Comparison of ENCODE assay signal across 10 mouse cellular contexts in the genomic region with DNA sequence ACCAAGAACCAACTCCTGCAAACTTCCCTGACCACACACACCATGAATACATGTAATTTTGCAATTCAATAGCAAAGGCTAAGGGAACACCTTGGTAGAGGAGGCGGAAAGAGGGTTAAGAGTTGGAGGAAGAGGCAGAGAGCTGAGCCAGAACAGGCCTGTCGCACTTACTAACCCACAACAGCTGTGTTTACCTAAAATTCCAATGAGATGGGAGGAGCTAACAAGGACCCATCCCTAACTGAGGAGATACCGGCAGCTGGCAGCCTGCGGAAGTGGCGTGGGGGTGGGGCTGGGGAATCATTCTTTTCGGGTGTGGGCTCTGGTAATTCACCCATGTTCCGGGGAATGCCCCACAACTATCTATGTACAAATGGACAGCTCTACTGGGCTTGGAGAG. TPM values are rescaled to one million over a fixed set of nuclear protein-coding genes. Genes with fewer than 3 reads are reported as not detected.
DNase-seq lines count a peak whose midpoint lies in the region; ATAC-seq and TF ChIP-seq lines count a peak whose summit lies in the region.
"Had no signal": no experiment of that assay in that cellular context is flagged by ENCODE, and none has a peak within 500 bp of the region (broad histone marks: within the 10 kb centered on the region; RNA-seq: fewer than 3 reads in every experiment).

No protein-coding gene starts in this region.

- H3K4me2 ChIP-seq in kidney, embryonic 14.5 days (replicated peaks; ENCODE audit: low read depth, low read length) = no peak overlapping the region
- no peak overlapping the region for H3K4me2 ChIP-seq in forebrain, postnatal 0 days (ENCODE audit: low read depth)
- peak overlapping the region; percentile 17; the same call in 1 of the 2 replicates for H3K4me2 ChIP-seq in lung, postnatal 0 days (replicated peaks; ENCODE audit: low read depth, low read length)
- no peak overlapping the region for H3K4me2 ChIP-seq in hindbrain, embryonic 13.5 days
- H3K4me2 ChIP-seq: limb, embryonic 12.5 days had no signal

- H3K27ac ChIP-seq in kidney, embryonic 14.5 days (ENCODE audit: low read depth, low read length) = no peak overlapping the region
- no peak overlapping the region for H3K27ac ChIP-seq in forebrain, postnatal 0 days (ENCODE audit: low read depth, low read length)
- 0 out of 2 replicates have a peak overlapping the region, but pooled peaks have one; percentile 27 for H3K27ac ChIP-seq in lung, postnatal 0 days (ENCODE audit: low read length)
- H3K27ac ChIP-seq in hindbrain, embryonic 13.5 days = no peak overlapping the region
- H3K27ac ChIP-seq: limb, embryonic 12.5 days had no signal

- no peak for TF ChIP-seq EP300 in lung, postnatal 0 days (IDR thresholded peaks at IDR 0.05)

- 27% methylated on average over 7 of the region's 7 CpGs for WGBS in kidney, embryonic 14.5 days
- 46% methylated on average over 7 of the region's 7 CpGs for WGBS in forebrain, postnatal 0 days
- 9% methylated on average over 7 of the region's 7 CpGs for WGBS in lung, postnatal 0 days
- WGBS in hindbrain, embryonic 13.5 days = 43% methylated on average over 7 of the region's 7 CpGs

- peak; percentile 77 for ATAC-seq in kidney, embryonic 14.5 days (ENCODE audit: low FRiP score, low TSS enrichment)
- ATAC-seq in forebrain, postnatal 0 days = peak; percentile 52; the same call in 1 of the 2 replicates
- ATAC-seq in lung, postnatal 0 days = peak; percentile 84
- no peak for ATAC-seq in hindbrain, embryonic 13.5 days (ENCODE audit: low FRiP score)

- no peak overlapping the region for H3K4me3 ChIP-seq in kidney, embryonic 14.5 days (ENCODE audit: low read length)
- H3K4me3 ChIP-seq in forebrain, postnatal 0 days (ENCODE audit: low read depth, low read length) = no peak overlapping the region
- H3K4me3 ChIP-seq in lung, postnatal 0 days (ENCODE audit: low read depth, low read length) = no peak overlapping the region
- no peak overlapping the region for H3K4me3 ChIP-seq in hindbrain, embryonic 13.5 days
- H3K4me3 ChIP-seq: limb, embryonic 12.5 days had no signal

- H3K9ac ChIP-seq in kidney, embryonic 14.5 days (ENCODE audit: low read depth, low read length) = no peak overlapping the region
- no peak overlapping the region for H3K9ac ChIP-seq in forebrain, postnatal 0 days
- no peak overlapping the region for H3K9ac ChIP-seq in lung, postnatal 0 days (replicated peaks; ENCODE audit: low read depth)
- H3K9ac ChIP-seq in hindbrain, embryonic 13.5 days = no peak overlapping the region
- H3K9ac ChIP-seq: limb, embryonic 12.5 days had no signal

- no peak for DNase-seq in kidney, adult 8-10 months
- peak; percentile 94 for DNase-seq in R1 (ENCODE audit: low read depth, low spot score)
- DNase-seq in forebrain, postnatal 0 days = no peak
- peak; percentile 57 for DNase-seq in lung, postnatal 0 days (ENCODE audit: low spot score)
- no peak for DNase-seq in gastrocnemius, postnatal 4 days (ENCODE audit: low spot score in 2 of 2)
- DNase-seq in cerebellum, postnatal 36 days = no peak

- no peaks in the 10 kb centered on the region for H3K27me3 ChIP-seq in kidney, embryonic 14.5 days (ENCODE audit: control insufficient read depth, insufficient read depth, low read length)
- H3K27me3 ChIP-seq in forebrain, postnatal 0 days (ENCODE audit: insufficient read depth, low read length) = no peaks in the 10 kb centered on the region
- no peaks in the 10 kb centered on the region for H3K27me3 ChIP-seq in lung, postnatal 0 days (replicated peaks; ENCODE audit: insufficient read depth, low read length)
- H3K27me3 ChIP-seq in hindbrain, embryonic 13.5 days = no peaks in the 10 kb centered on the region
- H3K27me3 ChIP-seq: CH12.LX; limb, embryonic 12.5 days had no signal

- no peaks in the 10 kb centered on the region; the same call in 1 of the 2 replicates for H3K36me3 ChIP-seq in kidney, embryonic 14.5 days (ENCODE audit: control insufficient read depth, insufficient read depth, low read length)
- H3K36me3 ChIP-seq in forebrain, postnatal 0 days (ENCODE audit: insufficient read depth) = no peaks in the 10 kb centered on the region; the same call in 1 of the 2 replicates
- no peaks in the 10 kb centered on the region for H3K36me3 ChIP-seq in lung, postnatal 0 days (ENCODE audit: insufficient read depth, low read length)
- H3K36me3 ChIP-seq in hindbrain, embryonic 13.5 days = no peaks in the 10 kb centered on the region; the same call in 1 of the 2 replicates
- H3K36me3 ChIP-seq: limb, embryonic 12.5 days had no signal

- H3K9me3 ChIP-seq in kidney, embryonic 14.5 days (ENCODE audit: control insufficient read depth, low read length) = no peaks in the 10 kb centered on the region
- H3K9me3 ChIP-seq in forebrain, postnatal 0 days (ENCODE audit: low read length) = no peaks in the 10 kb centered on the region
- no peaks in the 10 kb centered on the region for H3K9me3 ChIP-seq in lung, postnatal 0 days (ENCODE audit: low read length)
- no peaks in the 10 kb centered on the region for H3K9me3 ChIP-seq in hindbrain, embryonic 13.5 days
- H3K9me3 ChIP-seq: limb, embryonic 12.5 days had no signal

- TF ChIP-seq CTCF in forebrain, postnatal 0 days (IDR thresholded peaks at IDR 0.05; ENCODE audit: low read depth) = no peak
- no peak for TF ChIP-seq CTCF in lung, postnatal 0 days (IDR thresholded peaks at IDR 0.05)

- 0 out of 2 replicates have a peak, but pooled peaks cover 4% of the 10 kb centered on the region for H3K4me1 ChIP-seq in kidney, embryonic 14.5 days (ENCODE audit: control insufficient read depth, insufficient read depth, low read length)
- H3K4me1 ChIP-seq in forebrain, postnatal 0 days (ENCODE audit: insufficient read depth) = no peaks in the 10 kb centered on the region
- no peaks in the 10 kb centered on the region; the same call in 1 of the 2 replicates for H3K4me1 ChIP-seq in lung, postnatal 0 days (ENCODE audit: insufficient read depth, low read depth, low read length)
- no peaks in the 10 kb centered on the region for H3K4me1 ChIP-seq in hindbrain, embryonic 13.5 days (replicated peaks)

RNA-seq across cellular contexts. Expression of a gene that starts 7.1 kb away (rescaled TPM):
- 13.4 and 15.1 TPM in 2 replicates for polyA plus RNA-seq in kidney, embryonic 14.5 days (2014; fragmentation: Nextera tagmentation; extraction: Ambion mirVana)
- total RNA-seq in forebrain, postnatal 0 days (2014; rRNA removed) = 15.9 and 17.6 TPM in 2 replicates
- polyA plus RNA-seq in forebrain, postnatal 0 days (2015; fragmentation: Nextera tagmentation; extraction: Ambion mirVana) = 11.0 and 12.6 TPM in 2 replicates
- 5.1 and 6.5 TPM in 2 replicates for polyA plus RNA-seq in lung, postnatal 0 days (2015; fragmentation: Nextera tagmentation; extraction: Ambion mirVana)
- 1 to 10 TPM; 3.1 to 4.5 TPM for total RNA-seq in gastrocnemius, postnatal 4 days (2021)
- polyA plus RNA-seq in hindbrain, embryonic 13.5 days (2015; fragmentation: Nextera tagmentation; extraction: Ambion mirVana) = 16.3 and 19.1 TPM in 2 replicates

RNA-seq across cellular contexts. Expression of a gene that starts 31.1 kb away (rescaled TPM):
- polyA plus RNA-seq in kidney, embryonic 14.5 days (2014; fragmentation: Nextera tagmentation; extraction: Ambion mirVana) = 36.7 and 48.8 TPM in 2 replicates
- total RNA-seq in forebrain, postnatal 0 days (2014; rRNA removed) = 10.7 and 14.5 TPM in 2 replicates
- polyA plus RNA-seq in forebrain, postnatal 0 days (2015; fragmentation: Nextera tagmentation; extraction: Ambion mirVana) = 4.0 and 4.7 TPM in 2 replicates
- 17.0 and 19.0 TPM in 2 replicates for polyA plus RNA-seq in lung, postnatal 0 days (2015; fragmentation: Nextera tagmentation; extraction: Ambion mirVana)
- 100 to 1,000 TPM; 108 to 111 TPM for total RNA-seq in gastrocnemius, postnatal 4 days (2021)
- 10.4 and 13.1 TPM in 2 replicates for polyA plus RNA-seq in hindbrain, embryonic 13.5 days (2015; fragmentation: Nextera tagmentation; extraction: Ambion mirVana)
- total RNA-seq: CH12.LX had no signal

Comparison
In these comparisons a context has a peak if more than half of its experiments do, and no peak if none do; other contexts are left out.
1. DNase-seq: peak in R1 (single experiment) and lung, postnatal 0 days (single experiment); none in kidney, adult 8-10 months (0 of 2), forebrain, postnatal 0 days (single experiment), gastrocnemius, postnatal 4 days (0 of 2) and cerebellum, postnatal 36 days (0 of 2).